Mouse (Mus musculus): ENCODE data around the gene Zfp341. TPM values are rescaled to one million over a fixed set of nuclear protein-coding genes. Genes with fewer than 3 reads are reported as not detected.
A peak's percentile ranks its signal among the peaks of the same experiment; 100 is the strongest.

Zfp341 gene
- polyA plus RNA-seq, 1 experiment from 2014 or later: 0.44 TPM

DNA sequence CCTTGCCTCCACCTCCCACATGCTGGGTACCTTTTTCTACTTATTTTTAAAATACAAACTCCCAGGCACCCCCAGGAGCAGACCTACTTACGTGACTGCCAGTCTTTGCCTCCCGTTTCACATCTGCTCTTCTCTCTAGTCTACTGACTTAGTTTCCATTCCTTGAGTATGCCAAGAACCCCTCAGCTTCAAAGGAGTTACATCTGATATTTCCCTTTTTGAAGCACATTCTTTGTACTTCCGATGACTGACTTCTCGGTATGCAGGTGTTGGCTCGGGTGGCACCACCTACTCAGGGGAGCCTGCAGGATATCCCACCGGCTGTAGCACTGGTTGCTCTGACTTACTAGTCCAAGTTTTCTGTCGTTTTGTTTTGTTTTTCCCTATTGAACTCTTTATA, 8.9 kb upstream of the Zfp341 start:
- no peak for ATAC-seq
- H3K36me3 ChIP-seq (ENCODE audit: control insufficient read depth, insufficient read depth): no peaks in the 10 kb centered on the region
- 0 out of 2 replicates have a peak, but pooled peaks cover 4% of the 10 kb centered on the region for H3K4me1 ChIP-seq (replicated peaks; ENCODE audit: control insufficient read depth, insufficient read depth, low read length)
- H3K4me3 ChIP-seq (ENCODE audit: low read depth, low read length): peak overlapping the region; percentile 78
- no peaks in the 10 kb centered on the region for H3K9me3 ChIP-seq (ENCODE audit: control insufficient read depth)
- no peak overlapping the region for H3K27ac ChIP-seq (ENCODE audit: low read depth, low read length)
- peak overlapping the region; percentile 81 for H3K4me2 ChIP-seq (replicated peaks; ENCODE audit: low read depth)
- WGBS: 24% methylated on average over 7 of the region's 7 CpGs
- no peak for TF ChIP-seq CTCF (IDR thresholded peaks at IDR 0.05; ENCODE audit: low read depth)
- H3K9ac ChIP-seq (ENCODE audit: low read depth, low read length): peak overlapping the region; percentile 40; the same call in 1 of the 2 replicates
- no peaks in the 10 kb centered on the region for H3K27me3 ChIP-seq (replicated peaks; ENCODE audit: control insufficient read depth, insufficient read depth, low read length)

DNA sequence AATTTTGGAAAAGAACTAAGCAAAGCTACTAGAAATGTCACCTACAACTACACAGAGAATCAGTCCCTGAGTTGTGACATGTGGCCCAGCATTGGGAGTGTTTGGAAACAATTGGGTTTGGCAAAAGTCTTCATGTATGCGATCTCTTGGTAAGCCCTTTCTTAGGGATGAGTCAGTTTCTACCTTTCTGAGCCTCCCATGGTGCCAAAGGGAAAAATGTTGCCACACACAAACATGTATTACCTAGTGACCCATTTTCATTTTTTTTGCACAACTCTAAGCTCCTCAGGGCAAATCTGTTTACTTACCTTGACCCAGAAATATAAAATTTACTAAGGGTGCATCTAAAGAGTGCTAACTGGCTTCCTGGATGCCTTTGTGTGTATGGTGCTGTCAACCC, 6.1 kb upstream of the Zfp341 start:
- H3K27me3 ChIP-seq (replicated peaks; ENCODE audit: control insufficient read depth, insufficient read depth, low read length): no peaks in the 10 kb centered on the region
- 67% methylated on average over 1 of the region's 1 CpGs for WGBS
- H3K4me2 ChIP-seq (replicated peaks; ENCODE audit: low read depth): no peak overlapping the region
- no peaks in the 10 kb centered on the region for H3K36me3 ChIP-seq (ENCODE audit: control insufficient read depth, insufficient read depth)
- H3K27ac ChIP-seq (ENCODE audit: low read depth, low read length): no peak overlapping the region
- H3K9me3 ChIP-seq (ENCODE audit: control insufficient read depth): no peaks in the 10 kb centered on the region
- H3K4me1 ChIP-seq (replicated peaks; ENCODE audit: control insufficient read depth, insufficient read depth, low read length): 0 out of 2 replicates have a peak, but pooled peaks cover 4% of the 10 kb centered on the region
- no peak for TF ChIP-seq CTCF (IDR thresholded peaks at IDR 0.05; ENCODE audit: low read depth)
- no peak overlapping the region for H3K4me3 ChIP-seq (ENCODE audit: low read depth, low read length)
- no peak for ATAC-seq
- H3K9ac ChIP-seq (ENCODE audit: low read depth, low read length): no peak overlapping the region

DNA sequence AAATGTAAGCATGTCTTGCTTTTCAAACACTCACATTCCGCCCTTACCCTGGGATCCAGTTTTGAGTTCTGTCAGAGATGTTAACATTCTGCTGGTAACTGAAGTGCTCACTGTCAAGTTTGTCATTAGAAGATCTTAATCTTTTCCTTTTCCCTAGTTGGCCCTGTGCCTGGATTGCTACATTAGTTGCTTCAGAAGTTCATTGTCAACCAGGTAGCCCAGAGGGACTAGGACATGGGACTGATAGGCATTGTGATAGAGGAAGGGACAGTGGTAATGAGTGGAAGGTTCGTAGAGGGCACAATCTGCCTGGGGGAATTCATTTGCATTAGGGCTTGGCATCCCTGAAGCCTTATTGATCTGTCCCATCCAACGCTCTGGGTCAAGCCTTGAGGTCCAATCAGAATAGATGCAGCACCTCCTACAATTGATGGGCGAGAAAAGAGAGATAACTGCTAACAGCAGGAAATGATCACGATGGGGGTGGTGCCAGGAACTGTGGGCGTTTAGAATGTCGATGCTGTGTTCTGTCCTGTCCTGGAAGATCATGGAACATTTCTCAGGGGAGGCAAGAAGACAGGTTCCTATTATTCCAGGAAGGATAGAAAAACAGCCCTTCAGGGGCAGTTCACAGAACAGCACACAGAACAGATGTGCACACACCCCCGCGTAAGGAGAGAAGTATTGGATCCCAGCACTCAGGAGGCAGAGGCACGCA, 3.9 kb upstream of the Zfp341 start:
- Histone ChIP-seq H3K27me3 (replicated peaks; ENCODE audit: control insufficient read depth, insufficient read depth, low read length) (no peaks in the 10 kb centered on the region), H3K4me3 (ENCODE audit: low read depth, low read length) (no peak overlapping the region), H3K9me3 (ENCODE audit: control insufficient read depth) (no peaks in the 10 kb centered on the region), H3K4me2 (replicated peaks; ENCODE audit: low read depth) (no peak overlapping the region), H3K36me3 (ENCODE audit: control insufficient read depth, insufficient read depth) (no peaks in the 10 kb centered on the region), H3K4me1 (replicated peaks; ENCODE audit: control insufficient read depth, insufficient read depth, low read length) (0 out of 2 replicates have a peak, but pooled peaks cover 2% of the 10 kb centered on the region), H3K9ac (ENCODE audit: low read depth, low read length) (no peak overlapping the region), H3K27ac (ENCODE audit: low read depth, low read length) (no peak overlapping the region)
- 58% methylated on average over 10 of the region's 10 CpGs for WGBS
- ATAC-seq: no peak
- no peak for TF ChIP-seq CTCF (IDR thresholded peaks at IDR 0.05; ENCODE audit: low read depth)

DNA sequence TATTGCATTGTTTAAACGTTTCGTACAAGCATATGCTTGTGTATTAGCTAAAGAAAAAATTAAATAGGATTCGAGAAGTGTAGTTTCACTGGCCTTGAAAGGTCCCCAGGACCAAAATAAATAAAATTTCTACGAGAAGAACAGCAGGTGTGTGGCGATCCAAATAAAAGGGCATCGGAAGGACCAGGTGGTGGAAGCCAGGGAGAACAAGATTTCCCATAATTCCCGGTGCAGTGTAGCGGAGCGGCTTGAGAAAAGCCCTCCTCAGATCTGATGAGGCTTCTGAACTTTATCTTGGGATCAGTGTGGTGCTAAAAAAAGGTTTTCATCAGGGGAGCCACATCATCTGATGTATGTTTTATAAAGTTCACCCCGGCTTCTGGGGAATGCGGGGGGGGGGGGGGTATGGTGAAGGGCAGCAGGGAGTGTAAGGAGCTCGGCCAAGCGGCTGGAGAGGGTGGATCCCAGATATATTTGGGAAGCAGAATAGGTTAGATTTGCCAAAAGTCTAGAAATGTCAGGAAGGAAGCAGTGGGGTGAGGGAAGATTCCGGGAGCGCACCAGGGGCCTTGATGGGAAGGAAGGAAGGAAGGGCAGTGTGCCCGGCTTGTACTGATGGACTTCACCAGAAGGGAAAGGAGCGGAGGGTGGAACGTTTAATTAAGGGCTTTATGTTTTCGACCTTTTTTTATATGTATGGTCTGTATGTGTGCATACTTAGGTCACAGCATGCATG, 1.9 kb downstream of the Zfp341 start:
- no peak for TF ChIP-seq CTCF (IDR thresholded peaks at IDR 0.05; ENCODE audit: low read depth)
- no peak for ATAC-seq
- Histone ChIP-seq H3K9ac (ENCODE audit: low read depth, low read length) (no peak overlapping the region), H3K9me3 (ENCODE audit: control insufficient read depth) (no peaks in the 10 kb centered on the region), H3K4me1 (replicated peaks; ENCODE audit: control insufficient read depth, insufficient read depth, low read length) (0 out of 2 replicates have a peak, but pooled peaks cover 2% of the 10 kb centered on the region), H3K4me2 (replicated peaks; ENCODE audit: low read depth) (no peak overlapping the region), H3K36me3 (ENCODE audit: control insufficient read depth, insufficient read depth) (no peaks in the 10 kb centered on the region), H3K27ac (ENCODE audit: low read depth, low read length) (no peak overlapping the region), H3K27me3 (replicated peaks; ENCODE audit: control insufficient read depth, insufficient read depth, low read length) (no peaks in the 10 kb centered on the region), H3K4me3 (ENCODE audit: low read depth, low read length) (no peak overlapping the region)
- WGBS: 68% methylated on average over 19 of the region's 19 CpGs

DNA sequence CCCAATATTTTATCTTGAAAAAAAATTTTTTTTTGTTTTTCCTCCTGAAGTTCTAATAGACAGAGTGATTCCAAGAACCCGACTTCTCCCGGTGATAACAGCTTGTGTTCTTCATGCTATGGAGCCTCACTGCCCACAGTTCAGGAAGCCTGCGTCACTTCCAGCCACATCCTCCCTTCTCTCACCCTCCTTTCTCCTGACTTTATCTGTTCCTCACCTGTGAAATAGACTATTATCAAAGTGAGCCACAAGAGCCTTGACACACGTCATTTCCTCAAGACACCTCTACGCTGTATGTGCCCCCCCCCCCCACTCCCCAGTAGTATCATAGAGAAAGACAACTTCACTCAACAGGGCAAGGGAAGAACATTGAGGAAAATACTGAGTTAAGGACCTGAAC, 2.6 kb downstream of the Zfp341 start:
- Histone ChIP-seq H3K4me2 (replicated peaks; ENCODE audit: low read depth) (no peak overlapping the region), H3K9me3 (ENCODE audit: control insufficient read depth) (no peaks in the 10 kb centered on the region), H3K4me3 (ENCODE audit: low read depth, low read length) (no peak overlapping the region), H3K27ac (ENCODE audit: low read depth, low read length) (no peak overlapping the region), H3K27me3 (replicated peaks; ENCODE audit: control insufficient read depth, insufficient read depth, low read length) (no peaks in the 10 kb centered on the region), H3K9ac (ENCODE audit: low read depth, low read length) (no peak overlapping the region), H3K36me3 (ENCODE audit: control insufficient read depth, insufficient read depth) (no peaks in the 10 kb centered on the region), H3K4me1 (replicated peaks; ENCODE audit: control insufficient read depth, insufficient read depth, low read length) (0 out of 2 replicates have a peak, but pooled peaks cover 2% of the 10 kb centered on the region)
- TF ChIP-seq CTCF (IDR thresholded peaks at IDR 0.05; ENCODE audit: low read depth): no peak
- WGBS: 82% methylated on average over 5 of the region's 5 CpGs
- no peak for ATAC-seq

DNA sequence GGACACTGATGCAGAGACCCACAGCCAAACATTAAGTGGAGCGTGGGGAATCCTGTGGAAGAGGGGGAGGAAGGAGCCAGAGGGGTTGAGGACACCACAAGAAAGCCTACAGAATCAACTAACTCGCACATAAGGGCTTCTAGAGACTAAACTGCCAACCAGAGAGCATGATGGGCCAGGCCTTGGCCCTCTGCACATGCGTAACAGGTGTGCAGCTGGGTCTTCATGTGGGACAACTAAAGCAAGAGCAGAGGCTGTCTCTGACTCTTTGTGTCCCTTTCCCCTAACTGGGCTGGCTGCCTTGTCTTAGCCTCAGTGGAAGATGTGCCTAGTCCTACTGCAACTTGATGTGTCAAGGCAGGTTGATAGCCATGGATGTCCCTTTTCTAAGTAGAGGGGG, 4.0 kb downstream of the Zfp341 start:
- Histone ChIP-seq H3K9ac (ENCODE audit: low read depth, low read length) (no peak overlapping the region), H3K9me3 (ENCODE audit: control insufficient read depth) (no peaks in the 10 kb centered on the region), H3K4me2 (replicated peaks; ENCODE audit: low read depth) (no peak overlapping the region), H3K27me3 (replicated peaks; ENCODE audit: control insufficient read depth, insufficient read depth, low read length) (no peaks in the 10 kb centered on the region), H3K27ac (ENCODE audit: low read depth, low read length) (no peak overlapping the region), H3K36me3 (ENCODE audit: control insufficient read depth, insufficient read depth) (no peaks in the 10 kb centered on the region), H3K4me3 (ENCODE audit: low read depth, low read length) (no peak overlapping the region), H3K4me1 (replicated peaks; ENCODE audit: control insufficient read depth, insufficient read depth, low read length) (0 out of 2 replicates have a peak, but pooled peaks cover 1% of the 10 kb centered on the region)
- TF ChIP-seq CTCF (IDR thresholded peaks at IDR 0.05; ENCODE audit: low read depth): no peak
- ATAC-seq: no peak
- 93% methylated on average over 3 of the region's 3 CpGs for WGBS
